Mouse (Mus musculus) myocyte (in vitro differentiated cells): ENCODE measurements around the gene Pdlim1. TPM values are rescaled to one million over a fixed set of nuclear protein-coding genes. Genes with fewer than 3 reads are reported as not detected.

Source experiments
- H3K27me3 ChIP-seq: one replicate; pipeline ENCODE4 v1.6.1; 2011; ENCODE audit not compliant: control insufficient read depth, insufficient read depth, insufficient read length
- H3K36me3 ChIP-seq: one replicate; pipeline ENCODE4 v1.6.1; 2011; ENCODE audit not compliant: control insufficient read depth, insufficient read depth
- H3K4me2 ChIP-seq: one replicate; pipeline ENCODE4 v1.6.1; 2011; ENCODE audit warnings: low read depth, control low read depth
- H3K4me3 ChIP-seq: one replicate; pipeline ENCODE4 v1.5.1; 2011; ENCODE audit warnings: mild to moderate bottlenecking, control low read depth, moderate library complexity
- H3K79me2 ChIP-seq: one replicate; pipeline ENCODE4 v1.6.1; 2011; ENCODE audit not compliant: control insufficient read depth, insufficient read depth
- H3ac ChIP-seq: one replicate; pipeline ENCODE4 v1.6.1; 2011; ENCODE audit not compliant: control insufficient read depth, insufficient read length
- CEBPB ChIP-seq: IDR thresholded peaks from 2 replicates; pipeline ENCODE4 v1.6.1; 2011; ENCODE audit warnings: mild to moderate bottlenecking, moderate library complexity; ENCODE audit not compliant: poor library complexity, insufficient read depth, severe bottlenecking
- E2F4 ChIP-seq: IDR thresholded peaks from one replicate; pipeline ENCODE4 v1.6.1; 2011; ENCODE audit warnings: mild to moderate bottlenecking, control low read depth, moderate library complexity; ENCODE audit not compliant: insufficient read depth
- MAX ChIP-seq: IDR thresholded peaks from one replicate; pipeline ENCODE4 v1.6.1; 2011; ENCODE audit warnings: low read depth, mild to moderate bottlenecking, control low read depth
- MYOD1 ChIP-seq, 3 experiments: IDR thresholded peaks; one replicate each; pipeline ENCODE4 v1.6.1; 2011; ENCODE audit warnings: control low read depth in 2 of 3, low read depth in 2 of 3, mild to moderate bottlenecking in 2 of 3, moderate library complexity in 1 of 3; ENCODE audit not compliant: insufficient read length in 2 of 3, control insufficient read depth in 1 of 3
- MYOG ChIP-seq, 3 experiments: IDR thresholded peaks; one replicate each; pipeline ENCODE4 v1.6.1; 2011; ENCODE audit warnings: control low read depth in 2 of 3, low read depth in 2 of 3, mild to moderate bottlenecking in 2 of 3; ENCODE audit not compliant: insufficient read length in 2 of 3, control insufficient read depth in 1 of 3, insufficient read depth in 1 of 3
- POLR2A ChIP-seq: IDR thresholded peaks from one replicate; pipeline ENCODE4 v1.6.1; 2011; ENCODE audit warnings: low read depth, mild to moderate bottlenecking, control low read depth, moderate library complexity; ENCODE audit not compliant: insufficient read length
- POLR2AphosphoS2 ChIP-seq: IDR thresholded peaks from one replicate; pipeline ENCODE4 v1.6.1; 2011; ENCODE audit warnings: low read depth, control low read depth; ENCODE audit not compliant: insufficient read length
- REST ChIP-seq: IDR thresholded peaks from one replicate; pipeline ENCODE4 v1.6.1; 2011; ENCODE audit warnings: mild to moderate bottlenecking, control low read depth, moderate library complexity; ENCODE audit not compliant: insufficient read depth, insufficient read length
- SRF ChIP-seq: IDR thresholded peaks from one replicate; pipeline ENCODE4 v1.6.1; 2011; ENCODE audit warnings: low read depth; ENCODE audit not compliant: control insufficient read depth, insufficient read length
- TCF12 ChIP-seq: IDR thresholded peaks from one replicate; pipeline ENCODE4 v1.6.1; 2011; ENCODE audit warnings: mild to moderate bottlenecking, control low read depth; ENCODE audit not compliant: poor library complexity, insufficient read depth, severe bottlenecking
- TCF3 ChIP-seq: IDR thresholded peaks from one replicate; pipeline ENCODE4 v1.6.1; 2011; ENCODE audit warnings: low read depth, control low read depth; ENCODE audit not compliant: insufficient read length
- USF1 ChIP-seq: IDR thresholded peaks from one replicate; pipeline ENCODE4 v1.6.1; 2011; ENCODE audit warnings: low read depth, mild to moderate bottlenecking, control low read depth, moderate library complexity
- polyA plus RNA-seq: library from polyadenylated mRNA; unstranded; fragments of >200 nt; fragmentation: generic; extraction: Trizol; gene quantifications from one replicate; pipeline ENCODE4 v1.2.1, GENCODE M21; 2012; ENCODE audit warnings: missing spikeins

Pdlim1 gene
- polyA plus RNA-seq, 1 experiment: 161 TPM

- H3K79me2 ChIP-seq: no peaks in the 10 kb centered on the region
These were observed 33.8 kb upstream of the Pdlim1 start for GRCm38 (mm10) chr19:40305456-40305855.

GRCm38 (mm10) chr19:40302916-40303315 lies 31.3 kb upstream of the Pdlim1 start:
- H3K4me2 ChIP-seq: no peak overlapping the region
- no peaks in the 10 kb centered on the region for H3K36me3 ChIP-seq

More at GRCm38 (mm10) chr19:40305456-40305855, 33.8 kb upstream of the Pdlim1 start:
- no peak overlapping the region for H3K4me3 ChIP-seq
- TF ChIP-seq POLR2A (no peak), SRF (no peak), MAX (no peak), USF1 (no peak)
- no peak overlapping the region for H3K4me2 ChIP-seq
- H3K27me3 ChIP-seq: no peaks in the 10 kb centered on the region
- H3ac ChIP-seq: no peak overlapping the region
- H3K36me3 ChIP-seq: no peaks in the 10 kb centered on the region

GRCm38 (mm10) chr19:40302477-40302876 lies 30.8 kb upstream of the Pdlim1 start:
- no peaks in the 10 kb centered on the region for H3K27me3 ChIP-seq
- no peak overlapping the region for H3K4me3 ChIP-seq
- no peak overlapping the region for H3K4me2 ChIP-seq
- no peaks in the 10 kb centered on the region for H3K36me3 ChIP-seq
- H3K79me2 ChIP-seq: no peaks in the 10 kb centered on the region
- TF ChIP-seq E2F4 (no peak), CEBPB (no peak), USF1 (no peak)
- H3ac ChIP-seq: no peak overlapping the region

More at GRCm38 (mm10) chr19:40302916-40303315, 31.3 kb upstream of the Pdlim1 start:
- Histone ChIP-seq H3ac (no peak overlapping the region), H3K27me3 (no peaks in the 10 kb centered on the region), H3K79me2 (no peaks in the 10 kb centered on the region), H3K4me3 (no peak overlapping the region)
- no peak for TF ChIP-seq REST

GRCm38 (mm10) chr19:40299983-40300759 lies 28.5 kb upstream of the Pdlim1 start:
- no peaks in the 10 kb centered on the region for H3K36me3 ChIP-seq
- no peaks in the 10 kb centered on the region for H3K79me2 ChIP-seq
- H3K4me2 ChIP-seq: peak overlapping the region; percentile 76
- peak overlapping the region; percentile 5 for H3K4me3 ChIP-seq
- TF ChIP-seq MAX (no peak), TCF12 (no peak)
- H3K27me3 ChIP-seq: no peaks in the 10 kb centered on the region
- H3ac ChIP-seq: no peak overlapping the region

- peak overlapping the region; percentile 76 for H3K4me2 ChIP-seq
- H3K79me2 ChIP-seq: no peaks in the 10 kb centered on the region
- no peak overlapping the region for H3ac ChIP-seq
- no peaks in the 10 kb centered on the region for H3K27me3 ChIP-seq
- no peaks in the 10 kb centered on the region for H3K36me3 ChIP-seq
- peak overlapping the region; percentile 5 for H3K4me3 ChIP-seq
- TF ChIP-seq POLR2AphosphoS2 (no peak), MYOD1 (IDR thresholded peaks at IDR 0.05; ENCODE audit: control insufficient read depth in 1 of 3, insufficient read length in 2 of 3, low read depth in 2 of 3) (peak in 2 of 3 experiments; percentile 31), USF1 (no peak)
These were observed 27.5 kb upstream of the Pdlim1 start for GRCm38 (mm10) chr19:40299182-40299581.

- Histone ChIP-seq H3K79me2 (no peaks in the 10 kb centered on the region), H3K27me3 (no peaks in the 10 kb centered on the region), H3K36me3 (no peaks in the 10 kb centered on the region), H3ac (no peak overlapping the region), H3K4me2 (peak overlapping the region; percentile 76), H3K4me3 (no peak overlapping the region)
- TF ChIP-seq TCF3 (no peak), POLR2A (no peak)
These were observed 26.9 kb upstream of the Pdlim1 start for GRCm38 (mm10) chr19:40298574-40298973.

GRCm38 (mm10) chr19:40297798-40298144 lies 26.1 kb upstream of the Pdlim1 start:
- H3K4me2 ChIP-seq: no peak overlapping the region
- no peaks in the 10 kb centered on the region for H3K36me3 ChIP-seq
- TF ChIP-seq MYOG (IDR thresholded peaks at IDR 0.05; ENCODE audit: control insufficient read depth in 1 of 3, insufficient read depth in 1 of 3, insufficient read length in 2 of 3, low read depth in 2 of 3): no peak
- no peak for TF ChIP-seq MYOD1 (IDR thresholded peaks at IDR 0.05; ENCODE audit: control insufficient read depth in 1 of 3, insufficient read length in 2 of 3, low read depth in 2 of 3)
- TF ChIP-seq POLR2AphosphoS2: no peak
- no peak for TF ChIP-seq POLR2A
- TF ChIP-seq SRF: no peak
- no peak for TF ChIP-seq TCF12
- no peak for TF ChIP-seq MAX
- no peak for TF ChIP-seq E2F4
- TF ChIP-seq REST: no peak
- TF ChIP-seq USF1: no peak
- no peak for TF ChIP-seq TCF3
- TF ChIP-seq CEBPB: no peak

More at GRCm38 (mm10) chr19:40297798-40298144, 26.1 kb upstream of the Pdlim1 start:
- Histone ChIP-seq H3K79me2 (no peaks in the 10 kb centered on the region), H3K4me3 (no peak overlapping the region), H3K27me3 (no peaks in the 10 kb centered on the region), H3ac (no peak overlapping the region)
